Mouse (Mus musculus): ENCODE data around the gene Adgrf3.

Gene Adgrf3

GRCm38 (mm10) chr5:30202221-30202620, 3.3 kb downstream of the Adgrf3 start:
- no peak for DNase-seq (ENCODE audit: low spot score)

DNA sequence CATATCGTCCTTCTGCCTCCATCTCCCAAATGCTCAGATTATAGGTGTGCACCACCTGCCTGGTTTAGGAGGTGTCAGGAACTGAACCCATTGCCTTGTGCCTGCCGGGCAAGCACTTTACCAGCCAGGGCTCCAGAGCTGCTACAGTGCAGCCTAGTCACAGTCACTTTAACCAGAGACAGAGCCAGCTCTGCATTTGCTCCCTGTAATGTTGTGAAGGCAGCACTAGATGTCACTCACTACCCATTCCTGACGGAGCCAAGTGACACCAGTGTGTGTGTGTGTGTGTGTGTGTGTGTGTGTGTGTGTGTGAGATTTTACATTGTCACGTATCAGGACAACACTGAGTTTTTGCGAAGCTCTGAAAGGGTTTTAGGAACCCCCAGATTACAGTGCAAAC, 4.0 kb downstream of the Adgrf3 start:
- peak; percentile 57 for DNase-seq (ENCODE audit: low spot score)

- DNase-seq (ENCODE audit: low spot score): no peak
These were observed 7.3 kb downstream of the Adgrf3 start for GRCm38 (mm10) chr5:30198257-30198656.

DNA sequence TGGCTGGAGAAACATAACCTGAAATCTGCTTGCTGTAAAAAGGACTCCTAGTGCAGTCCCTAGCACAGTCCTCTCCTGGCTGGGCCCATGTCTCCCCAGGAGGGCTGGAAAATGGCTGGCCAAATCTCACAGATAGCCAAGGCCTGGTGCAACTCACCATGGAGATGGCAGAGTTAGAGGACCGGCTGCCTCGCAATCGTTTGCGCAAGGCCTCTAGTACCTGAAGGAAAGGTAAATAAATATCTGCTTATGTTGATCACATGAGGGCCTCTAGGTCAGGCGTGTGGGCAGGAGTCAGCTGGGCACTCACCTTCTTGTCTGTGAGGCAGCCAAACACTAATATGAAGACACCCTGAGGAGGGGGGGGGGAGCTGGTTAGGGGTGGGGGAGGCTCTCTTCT, 10.2 kb downstream of the Adgrf3 start:
- no peak for DNase-seq (ENCODE audit: low spot score)

GRCm38 (mm10) chr5:30192452-30192851, 13.1 kb downstream of the Adgrf3 start:
- DNase-seq (ENCODE audit: low spot score): peak; percentile 28

- DNase-seq (ENCODE audit: low spot score): no peak
These were observed 17.6 kb downstream of the Adgrf3 start for GRCm38 (mm10) chr5:30187687-30188485.

DNA sequence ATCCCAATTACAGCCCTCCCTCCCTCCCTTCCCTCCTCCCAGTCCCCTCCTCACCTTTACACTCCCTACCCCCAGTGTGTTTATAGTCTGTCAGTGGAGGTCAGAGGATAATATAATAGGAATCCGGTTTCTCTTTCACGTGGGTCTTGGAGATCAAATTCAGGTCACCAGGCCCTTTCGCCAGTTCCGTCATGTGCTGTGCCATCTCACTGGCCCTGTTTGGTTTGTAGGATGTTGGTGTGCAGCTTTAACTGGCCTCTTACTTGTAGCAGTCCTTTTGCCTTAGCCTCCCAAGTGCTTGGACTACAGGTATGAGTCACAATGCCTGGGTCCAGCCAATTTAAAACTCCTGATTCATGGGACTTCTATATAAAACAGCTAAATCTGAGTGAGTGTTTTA, 29.7 kb downstream of the Adgrf3 start:
- DNase-seq (ENCODE audit: low spot score): no peak

DNA sequence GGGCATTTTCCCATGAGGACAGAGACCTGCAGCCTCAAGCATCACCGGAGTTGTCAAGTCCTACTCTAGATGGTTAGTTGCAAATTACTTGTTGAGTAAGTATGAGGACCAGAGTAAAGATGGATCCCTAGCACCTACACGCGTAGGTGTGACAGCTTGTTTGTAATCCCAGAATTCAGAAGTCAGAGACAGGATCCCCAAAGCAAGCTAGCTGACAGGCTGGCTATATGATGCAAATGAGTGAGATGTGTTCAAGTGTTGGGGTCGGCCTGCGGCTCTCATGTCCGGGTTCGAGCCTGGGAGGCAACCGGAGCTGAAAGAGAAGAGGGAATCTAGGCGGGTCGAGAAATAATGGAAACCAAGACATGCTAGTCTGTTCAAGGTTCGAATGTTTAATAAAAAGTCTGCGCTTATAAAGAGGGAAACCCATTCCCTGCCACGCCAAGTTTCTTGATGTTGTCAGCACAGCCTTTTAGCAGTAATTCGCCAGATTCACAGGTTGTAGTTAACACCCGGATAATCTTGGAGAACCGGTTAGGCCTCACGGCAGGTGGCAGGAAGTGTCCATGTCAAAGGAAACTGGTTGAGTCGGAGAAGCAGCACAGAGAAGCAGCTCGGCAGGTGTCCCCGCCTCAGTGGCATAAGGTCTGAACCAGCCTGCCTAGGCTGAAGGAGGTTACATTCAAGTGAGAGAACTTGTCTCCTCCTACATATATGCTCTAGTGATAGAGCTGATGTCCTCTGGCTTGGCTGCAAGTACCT, 32.4 kb downstream of the Adgrf3 start:
- DNase-seq (ENCODE audit: low spot score): no peak

DNA sequence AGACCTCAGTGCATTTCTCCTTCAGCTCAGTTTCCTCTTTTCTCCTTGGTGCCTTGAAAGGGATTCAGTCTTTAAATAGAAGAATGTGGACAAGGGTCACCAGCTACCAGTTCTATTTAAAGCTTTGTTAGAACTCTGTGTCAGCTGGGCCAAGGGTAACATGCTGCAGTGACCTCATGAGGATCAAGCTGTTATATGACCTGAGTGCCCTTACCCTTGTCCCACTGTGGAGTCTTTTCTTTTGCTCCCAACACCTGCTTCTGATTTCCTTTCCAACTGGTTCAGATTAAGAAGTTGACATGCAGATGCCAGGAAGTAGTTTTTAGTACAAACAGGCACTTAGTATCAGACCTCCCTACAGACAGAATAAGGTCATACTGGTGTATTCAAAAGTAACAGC, 33.4 kb downstream of the Adgrf3 start:
- DNase-seq (ENCODE audit: low spot score): no peak

DNA sequence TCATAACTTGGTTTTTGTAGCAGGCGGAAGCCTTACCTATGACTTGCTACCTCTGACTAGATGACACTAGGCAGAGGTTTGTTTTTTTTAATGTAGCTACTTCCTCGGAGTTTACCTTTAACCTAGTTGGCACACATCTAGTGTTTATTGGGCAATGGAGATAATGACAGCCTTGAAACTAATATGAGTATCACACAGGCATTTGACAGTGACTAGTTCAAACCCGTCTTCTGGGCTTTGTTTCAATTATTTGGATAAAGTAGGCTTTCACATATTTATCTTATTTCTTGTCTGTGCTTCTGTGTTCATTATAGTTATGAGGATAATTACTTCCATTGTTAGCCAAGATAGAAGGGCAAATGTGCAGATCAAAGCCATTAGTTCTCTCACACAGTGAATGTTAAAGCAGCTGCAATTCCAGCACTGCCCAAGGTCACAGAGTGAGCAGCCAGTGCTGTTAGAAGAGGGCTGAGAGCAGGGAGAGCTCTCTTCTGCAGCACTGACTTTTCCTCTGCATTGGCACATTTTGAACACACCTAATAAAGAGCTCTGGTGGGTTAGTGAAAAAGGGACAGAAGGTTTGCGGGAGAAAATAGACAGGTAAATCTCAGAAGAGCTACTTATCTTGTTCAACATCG, 35.1 kb downstream of the Adgrf3 start:
- no peak for DNase-seq (ENCODE audit: low spot score)

- no peak for DNase-seq (ENCODE audit: low spot score)
These were observed 40.1 kb downstream of the Adgrf3 start for GRCm38 (mm10) chr5:30165234-30165946.

DNA sequence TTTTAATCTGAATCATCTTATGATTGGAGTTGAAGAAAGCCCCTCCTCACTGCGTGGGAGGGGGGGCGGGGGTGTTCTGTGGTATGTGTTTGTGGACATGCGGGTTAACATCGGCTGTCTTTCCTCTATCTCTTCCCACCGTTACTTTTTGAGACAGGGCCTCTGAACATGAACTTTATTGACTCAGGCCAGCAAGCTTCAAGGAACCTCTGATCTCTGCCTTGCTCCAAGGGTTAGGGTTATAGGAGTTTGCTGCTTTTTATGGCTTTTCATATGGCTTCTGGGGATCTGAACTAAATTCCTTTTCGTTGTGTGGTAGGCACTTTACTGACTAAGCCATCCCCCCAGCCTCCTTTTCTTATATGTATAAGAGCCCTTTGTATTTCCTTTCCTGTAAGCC, 43.2 kb downstream of the Adgrf3 start:
- DNase-seq (ENCODE audit: low spot score): no peak

GRCm38 (mm10) chr5:30161836-30162235, 43.7 kb downstream of the Adgrf3 start:
- no peak for DNase-seq (ENCODE audit: low spot score)

GRCm38 (mm10) chr5:30159601-30160000, 45.9 kb downstream of the Adgrf3 start:
- DNase-seq (ENCODE audit: low spot score): no peak

DNA sequence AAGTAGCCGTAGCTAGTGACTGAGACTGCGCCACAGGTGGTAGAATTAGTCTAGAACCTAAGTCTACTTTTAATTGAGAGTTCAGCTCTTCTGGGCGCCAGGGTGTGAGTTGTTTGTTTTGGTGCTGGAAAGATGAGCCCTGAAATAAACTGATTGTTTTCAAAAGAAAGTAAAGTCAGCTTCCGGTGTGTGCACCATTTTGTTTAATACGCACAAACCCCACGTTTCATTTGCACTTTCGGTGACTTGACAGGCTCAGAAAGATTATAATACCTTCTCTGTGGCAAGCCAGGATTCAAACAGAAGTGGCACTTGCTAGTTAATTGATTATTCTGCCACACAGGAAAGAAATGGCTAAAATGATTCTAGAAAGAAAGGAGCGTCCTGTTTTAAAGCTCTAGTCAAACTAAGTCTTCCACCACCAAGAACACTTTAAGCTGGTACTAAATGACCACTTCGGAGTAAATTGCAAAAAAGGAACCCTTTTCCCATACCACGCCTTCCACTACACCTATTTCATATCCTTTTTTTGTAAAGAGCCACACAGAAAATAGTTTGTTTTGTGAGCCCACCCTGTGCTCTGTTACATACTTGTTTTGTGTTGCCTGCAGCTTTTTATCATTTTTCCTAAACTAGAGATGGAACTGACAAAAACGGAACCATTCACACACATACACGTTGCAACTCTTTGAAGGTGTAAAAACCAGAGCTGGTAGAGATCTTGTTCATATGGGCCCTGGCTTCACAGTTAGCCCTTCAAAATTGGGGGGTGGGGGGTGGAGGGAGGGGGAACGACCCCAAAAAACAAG, 49.5 kb downstream of the Adgrf3 start:
- DNase-seq (ENCODE audit: low spot score): peak; percentile 3

GRCm38 (mm10) chr5:30155395-30155792, 50.1 kb downstream of the Adgrf3 start:
- no peak for DNase-seq (ENCODE audit: low spot score)

GRCm38 (mm10) chr5:30154474-30155394, 50.8 kb downstream of the Adgrf3 start, which contains the start of the genes Hadha and Hadhb:
Hadha (minus strand) TSS chr5:30155162.
Hadhb (plus strand) TSS chr5:30155248.
- peak; percentile 92 for DNase-seq (ENCODE audit: low spot score)

- DNase-seq (ENCODE audit: low spot score): peak; percentile 60
These were observed 51.5 kb downstream of the Adgrf3 start for GRCm38 (mm10) chr5:30154013-30154412.

GRCm38 (mm10) chr5:30153222-30153621, 52.3 kb downstream of the Adgrf3 start:
- DNase-seq (ENCODE audit: low spot score): no peak

DNA sequence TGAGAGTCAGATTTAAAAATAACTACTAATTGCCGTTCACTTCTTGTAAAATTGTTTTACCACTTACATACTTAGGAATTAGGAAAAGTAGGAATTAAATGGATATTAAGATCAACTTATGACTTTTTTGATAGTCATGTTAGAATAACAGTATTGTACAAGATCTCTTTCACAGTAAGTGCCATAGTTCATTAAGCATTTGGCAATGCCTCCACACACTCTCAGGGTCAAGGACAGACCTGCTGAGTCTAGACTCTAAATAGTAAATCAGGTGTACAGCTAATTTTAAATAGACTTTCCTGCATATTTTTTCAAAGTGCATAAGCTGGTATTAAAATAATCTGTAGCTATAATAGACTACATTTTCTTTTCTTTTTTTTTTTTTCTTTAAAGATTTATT, 53.1 kb downstream of the Adgrf3 start:
- DNase-seq (ENCODE audit: low spot score): no peak
